Mouse (Mus musculus): ENCODE data around the gene Parvb.

The Parvb gene

GRCm38 (mm10) chr15:84291097-84291496 lies 59.3 kb downstream of the Parvb start:
- no peak for ATAC-seq (ENCODE audit: low TSS enrichment)

GRCm38 (mm10) chr15:84293590-84293989 lies 61.7 kb downstream of the Parvb start:
- ATAC-seq (ENCODE audit: low TSS enrichment): no peak

- no peak for ATAC-seq (ENCODE audit: low TSS enrichment)
These were observed 62.5 kb downstream of the Parvb start for GRCm38 (mm10) chr15:84294391-84294790.

- ATAC-seq (ENCODE audit: low TSS enrichment): no peak
These were observed 63.4 kb downstream of the Parvb start for GRCm38 (mm10) chr15:84295225-84295624.

- no peak for ATAC-seq (ENCODE audit: low TSS enrichment)
These were observed 65.6 kb downstream of the Parvb start for GRCm38 (mm10) chr15:84297454-84297853.

- no peak for ATAC-seq (ENCODE audit: low TSS enrichment)
These were observed 67.0 kb downstream of the Parvb start for GRCm38 (mm10) chr15:84298804-84299370.

GRCm38 (mm10) chr15:84299662-84300333 lies 68.0 kb downstream of the Parvb start:
- 0 out of 2 replicates have a peak, but pooled peaks have one; percentile 33 for ATAC-seq (ENCODE audit: low TSS enrichment)

GRCm38 (mm10) chr15:84300591-84300990 lies 68.7 kb downstream of the Parvb start:
- ATAC-seq (ENCODE audit: low TSS enrichment): no peak

- ATAC-seq (ENCODE audit: low TSS enrichment): peak; percentile 48
These were observed 69.2 kb downstream of the Parvb start for GRCm38 (mm10) chr15:84301026-84301425.

- ATAC-seq (ENCODE audit: low TSS enrichment): no peak
These were observed 70.0 kb downstream of the Parvb start for GRCm38 (mm10) chr15:84301641-84302420.

GRCm38 (mm10) chr15:84303264-84303663 lies 71.4 kb downstream of the Parvb start:
- ATAC-seq (ENCODE audit: low TSS enrichment): no peak

GRCm38 (mm10) chr15:84305333-84305732 lies 73.5 kb downstream of the Parvb start:
- no peak for ATAC-seq (ENCODE audit: low TSS enrichment)

GRCm38 (mm10) chr15:84310271-84310670 lies 78.4 kb downstream of the Parvb start:
- ATAC-seq (ENCODE audit: low TSS enrichment): no peak

GRCm38 (mm10) chr15:84311295-84312085 lies 79.6 kb downstream of the Parvb start:
- no peak for ATAC-seq (ENCODE audit: low TSS enrichment)

GRCm38 (mm10) chr15:84312878-84313565 lies 81.2 kb downstream of the Parvb start:
- ATAC-seq (ENCODE audit: low TSS enrichment): no peak

- ATAC-seq (ENCODE audit: low TSS enrichment): no peak
These were observed 81.7 kb downstream of the Parvb start for GRCm38 (mm10) chr15:84313566-84313878.

- ATAC-seq (ENCODE audit: low TSS enrichment): no peak
These were observed 82.7 kb downstream of the Parvb start for GRCm38 (mm10) chr15:84314420-84315080.

GRCm38 (mm10) chr15:84315276-84316046 lies 83.6 kb downstream of the Parvb start:
- no peak for ATAC-seq (ENCODE audit: low TSS enrichment)

GRCm38 (mm10) chr15:84319393-84319792 lies 87.5 kb downstream of the Parvb start:
- no peak for ATAC-seq (ENCODE audit: low TSS enrichment)

- no peak for ATAC-seq (ENCODE audit: low TSS enrichment)
These were observed 89.8 kb downstream of the Parvb start for GRCm38 (mm10) chr15:84321544-84322174.

Measured in frontal cortex, adult (tissue).